Mouse (Mus musculus): Measurements from ENCODE around the gene Olfr1342. TPM values are rescaled to one million over a fixed set of nuclear protein-coding genes. Genes with fewer than 3 reads are reported as not detected.

Gene Olfr1342
- polyA plus RNA-seq, 1 experiment = not detected

DNA sequence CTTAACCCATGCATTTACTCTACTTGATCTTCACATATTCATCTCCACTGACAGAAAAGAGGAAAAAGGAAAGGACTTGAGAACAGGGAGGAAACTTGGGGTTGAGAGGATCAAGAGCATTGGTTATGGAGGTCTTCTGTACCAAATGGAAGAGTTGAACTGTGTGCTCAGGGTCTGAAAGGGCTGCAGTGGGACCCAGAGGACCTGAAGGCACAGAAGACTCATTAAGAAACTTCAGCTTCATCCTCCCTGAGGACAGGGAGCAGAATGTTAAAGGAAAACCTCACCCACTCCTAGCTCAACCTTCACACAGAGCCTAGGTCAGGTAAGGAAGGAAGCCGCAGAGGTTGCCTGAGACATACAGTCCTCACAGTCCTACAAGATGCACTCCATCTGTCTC, 39.3 kb upstream of the Olfr1342 start, which contains the start of gene Olfr1339:
Gene Olfr1339, plus strand, starts transcription at position 301 of the 400 bp plus-strand sequence.
- TF ChIP-seq TCF12 (IDR thresholded peaks at IDR 0.05; ENCODE audit: insufficient read depth, poor library complexity, severe bottlenecking) (no peak), USF1 (IDR thresholded peaks at IDR 0.05; ENCODE audit: low read depth) (no peak), MYOG (IDR thresholded peaks at IDR 0.05; ENCODE audit: control insufficient read depth in 1 of 3, insufficient read depth in 1 of 3, insufficient read length in 2 of 3, low read depth in 2 of 3) (no peak), POLR2AphosphoS2 (IDR thresholded peaks at IDR 0.05; ENCODE audit: insufficient read length, low read depth) (no peak), REST (IDR thresholded peaks at IDR 0.05; ENCODE audit: insufficient read depth, insufficient read length) (no peak), E2F4 (IDR thresholded peaks at IDR 0.05; ENCODE audit: insufficient read depth) (no peak), MYOD1 (IDR thresholded peaks at IDR 0.05; ENCODE audit: control insufficient read depth in 1 of 3, insufficient read length in 2 of 3, low read depth in 2 of 3) (no peak), POLR2A (IDR thresholded peaks at IDR 0.05; ENCODE audit: insufficient read length, low read depth) (no peak), TCF3 (IDR thresholded peaks at IDR 0.05; ENCODE audit: insufficient read length, low read depth) (no peak), MAX (IDR thresholded peaks at IDR 0.05; ENCODE audit: low read depth) (no peak), CEBPB (IDR thresholded peaks at IDR 0.05; ENCODE audit: insufficient read depth, poor library complexity, severe bottlenecking) (no peak)
- H3K27me3 ChIP-seq (ENCODE audit: control insufficient read depth, insufficient read depth, insufficient read length) = no peaks in the 10 kb centered on the region
- no peak within 1 kb of the TSS for H3ac ChIP-seq (ENCODE audit: control insufficient read depth, insufficient read length)
- no peaks in the 10 kb centered on the region for H3K79me2 ChIP-seq (ENCODE audit: control insufficient read depth, insufficient read depth)
- no peaks in the 10 kb centered on the region for H3K36me3 ChIP-seq (ENCODE audit: control insufficient read depth, insufficient read depth)
- no peak within 1 kb of the TSS for H3K4me3 ChIP-seq
- no peak within 1 kb of the TSS for H3K4me2 ChIP-seq (ENCODE audit: low read depth)

DNA sequence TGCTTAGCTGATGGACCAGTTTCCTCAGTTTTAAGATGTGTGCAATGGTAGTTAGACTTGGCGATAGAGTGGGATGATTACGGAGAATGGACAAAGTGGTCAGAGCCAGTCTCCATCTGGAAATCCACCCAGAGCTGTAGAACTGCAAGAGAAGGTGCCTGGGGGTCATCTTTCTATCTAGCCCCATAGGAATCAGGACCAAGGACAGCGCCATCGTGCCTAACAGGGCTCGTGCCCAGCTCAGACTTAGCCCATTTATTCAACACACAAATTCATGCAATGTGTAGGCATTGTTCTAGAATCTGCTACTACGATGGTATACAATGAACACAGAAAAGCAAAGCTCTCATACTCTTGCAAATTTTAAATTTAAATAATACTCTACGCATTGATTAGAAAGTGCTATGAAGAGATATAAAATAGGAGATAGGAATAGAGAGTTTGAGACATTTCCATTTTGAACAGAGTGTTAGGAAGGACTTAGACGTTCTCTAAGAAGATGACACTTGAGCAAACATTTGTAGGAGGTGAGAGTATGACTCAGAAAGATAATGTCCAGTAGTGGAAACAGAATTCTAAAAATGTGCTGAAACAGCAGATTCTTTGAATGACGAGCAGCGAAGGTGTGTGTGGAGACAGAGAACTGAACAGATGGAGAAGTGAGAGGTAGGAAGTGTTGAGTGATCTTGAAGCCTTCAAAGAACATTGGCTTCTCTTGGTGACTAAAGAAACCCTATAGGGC, 29.4 kb upstream of the Olfr1342 start:
- Histone ChIP-seq H3K27me3 (ENCODE audit: control insufficient read depth, insufficient read depth, insufficient read length) (no peaks in the 10 kb centered on the region), H3K4me2 (ENCODE audit: low read depth) (no peak overlapping the region), H3ac (ENCODE audit: control insufficient read depth, insufficient read length) (no peak overlapping the region), H3K36me3 (ENCODE audit: control insufficient read depth, insufficient read depth) (no peaks in the 10 kb centered on the region), H3K79me2 (ENCODE audit: control insufficient read depth, insufficient read depth) (no peaks in the 10 kb centered on the region), H3K4me3 (no peak overlapping the region)
- TF ChIP-seq REST (IDR thresholded peaks at IDR 0.05; ENCODE audit: insufficient read depth, insufficient read length) = peak; percentile 89
- no peak for TF ChIP-seq MAX (IDR thresholded peaks at IDR 0.05; ENCODE audit: low read depth)
- TF ChIP-seq MYOG (IDR thresholded peaks at IDR 0.05; ENCODE audit: control insufficient read depth in 1 of 3, insufficient read depth in 1 of 3, insufficient read length in 2 of 3, low read depth in 2 of 3) = no peak

DNA sequence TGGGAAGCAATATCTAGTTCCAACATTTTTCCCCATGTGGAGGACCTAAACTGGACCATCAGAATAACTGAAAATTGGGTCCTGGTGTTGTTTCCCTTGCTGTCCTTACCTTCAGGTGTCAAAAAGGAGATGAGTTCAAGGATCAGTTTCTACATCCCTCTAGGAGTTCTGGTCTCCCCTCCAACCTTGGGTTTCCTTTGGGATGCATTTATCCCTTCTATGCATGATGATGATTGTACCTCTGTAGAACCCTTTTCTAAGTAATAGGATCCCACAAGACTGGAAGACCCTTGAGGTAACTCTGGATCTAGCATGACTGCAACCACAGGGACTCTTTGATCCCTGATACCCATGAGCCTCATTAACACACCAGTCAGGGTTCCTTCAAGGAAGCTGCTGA, 27.3 kb upstream of the Olfr1342 start, which contains the start of gene Olfr1340:
Gene Olfr1340, plus strand, starts transcription at position 301 of the 400 bp plus-strand sequence.
- H3K27me3 ChIP-seq (ENCODE audit: control insufficient read depth, insufficient read depth, insufficient read length) = no peaks in the 10 kb centered on the region
- no peak within 1 kb of the TSS for H3ac ChIP-seq (ENCODE audit: control insufficient read depth, insufficient read length)
- no peak for TF ChIP-seq REST (IDR thresholded peaks at IDR 0.05; ENCODE audit: insufficient read depth, insufficient read length)
- no peak for TF ChIP-seq TCF12 (IDR thresholded peaks at IDR 0.05; ENCODE audit: insufficient read depth, poor library complexity, severe bottlenecking)
- TF ChIP-seq USF1 (IDR thresholded peaks at IDR 0.05; ENCODE audit: low read depth) = no peak
- H3K36me3 ChIP-seq (ENCODE audit: control insufficient read depth, insufficient read depth) = no peaks in the 10 kb centered on the region
- no peak within 1 kb of the TSS for H3K4me3 ChIP-seq
- H3K79me2 ChIP-seq (ENCODE audit: control insufficient read depth, insufficient read depth) = no peaks in the 10 kb centered on the region
- no peak within 1 kb of the TSS for H3K4me2 ChIP-seq (ENCODE audit: low read depth)

DNA sequence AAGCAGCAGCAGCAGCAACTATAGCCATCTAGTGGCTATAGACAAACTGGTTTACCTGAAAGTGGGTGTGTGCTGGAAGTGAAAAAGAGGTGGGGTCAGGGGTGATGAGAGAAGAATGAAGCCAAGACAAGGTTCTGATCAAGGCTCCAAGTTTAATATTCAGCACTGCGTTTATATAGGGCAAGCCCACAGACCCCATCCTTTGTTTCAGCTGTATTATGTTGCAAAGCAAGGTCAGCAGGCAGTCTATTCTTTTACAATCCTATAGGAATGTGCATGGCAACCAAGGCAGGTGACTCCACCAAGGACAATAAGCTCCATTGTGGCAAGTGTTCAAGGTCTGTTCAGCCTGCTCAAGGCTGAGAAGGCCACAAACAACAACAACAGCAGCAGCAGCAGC, 19.1 kb upstream of the Olfr1342 start:
- Histone ChIP-seq H3K27me3 (ENCODE audit: control insufficient read depth, insufficient read depth, insufficient read length) (no peaks in the 10 kb centered on the region), H3K4me3 (no peak overlapping the region), H3K79me2 (ENCODE audit: control insufficient read depth, insufficient read depth) (no peaks in the 10 kb centered on the region), H3K36me3 (ENCODE audit: control insufficient read depth, insufficient read depth) (no peaks in the 10 kb centered on the region), H3ac (ENCODE audit: control insufficient read depth, insufficient read length) (no peak overlapping the region), H3K4me2 (ENCODE audit: low read depth) (no peak overlapping the region)
- TF ChIP-seq CEBPB (IDR thresholded peaks at IDR 0.05; ENCODE audit: insufficient read depth, poor library complexity, severe bottlenecking) (no peak), MAX (IDR thresholded peaks at IDR 0.05; ENCODE audit: low read depth) (no peak), MYOG (IDR thresholded peaks at IDR 0.05; ENCODE audit: control insufficient read depth in 1 of 3, insufficient read depth in 1 of 3, insufficient read length in 2 of 3, low read depth in 2 of 3) (no peak), USF1 (IDR thresholded peaks at IDR 0.05; ENCODE audit: low read depth) (no peak), MYOD1 (IDR thresholded peaks at IDR 0.05; ENCODE audit: control insufficient read depth in 1 of 3, insufficient read length in 2 of 3, low read depth in 2 of 3) (no peak), SRF (IDR thresholded peaks at IDR 0.05; ENCODE audit: control insufficient read depth, insufficient read length, low read depth) (no peak), REST (IDR thresholded peaks at IDR 0.05; ENCODE audit: insufficient read depth, insufficient read length) (no peak), E2F4 (IDR thresholded peaks at IDR 0.05; ENCODE audit: insufficient read depth) (no peak), TCF12 (IDR thresholded peaks at IDR 0.05; ENCODE audit: insufficient read depth, poor library complexity, severe bottlenecking) (no peak), POLR2AphosphoS2 (IDR thresholded peaks at IDR 0.05; ENCODE audit: insufficient read length, low read depth) (no peak), TCF3 (IDR thresholded peaks at IDR 0.05; ENCODE audit: insufficient read length, low read depth) (no peak), POLR2A (IDR thresholded peaks at IDR 0.05; ENCODE audit: insufficient read length, low read depth) (no peak)

DNA sequence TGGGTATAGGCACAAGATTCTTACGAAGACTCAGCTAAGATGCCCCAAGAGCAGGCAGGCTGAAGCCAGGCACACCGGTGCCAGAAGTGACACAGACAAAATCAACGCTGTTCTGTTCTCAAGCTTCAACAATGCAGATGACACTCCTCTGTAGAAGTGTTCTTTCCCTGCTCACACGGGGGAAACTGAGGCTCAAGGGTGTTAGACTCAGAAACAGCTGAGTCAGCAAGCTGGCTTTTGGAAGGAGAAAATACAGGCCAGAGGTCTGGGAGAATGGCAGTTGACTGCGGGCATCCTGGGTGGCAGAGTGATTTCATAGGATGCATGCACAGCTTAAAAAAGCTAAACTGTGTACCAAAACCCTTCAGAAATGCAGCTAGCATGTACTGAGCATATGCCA, 15.5 kb upstream of the Olfr1342 start:
- TF ChIP-seq CEBPB (IDR thresholded peaks at IDR 0.05; ENCODE audit: insufficient read depth, poor library complexity, severe bottlenecking) (no peak), REST (IDR thresholded peaks at IDR 0.05; ENCODE audit: insufficient read depth, insufficient read length) (no peak), POLR2AphosphoS2 (IDR thresholded peaks at IDR 0.05; ENCODE audit: insufficient read length, low read depth) (no peak)
- no peaks in the 10 kb centered on the region for H3K79me2 ChIP-seq (ENCODE audit: control insufficient read depth, insufficient read depth)

More for the DNA sequence above, 15.5 kb upstream of the Olfr1342 start:
- no peak overlapping the region for H3K4me2 ChIP-seq (ENCODE audit: low read depth)
- H3ac ChIP-seq (ENCODE audit: control insufficient read depth, insufficient read length) = no peak overlapping the region
- H3K4me3 ChIP-seq = no peak overlapping the region
- H3K27me3 ChIP-seq (ENCODE audit: control insufficient read depth, insufficient read depth, insufficient read length) = no peaks in the 10 kb centered on the region
- H3K36me3 ChIP-seq (ENCODE audit: control insufficient read depth, insufficient read depth) = no peaks in the 10 kb centered on the region

Measured in myocyte (in vitro differentiated cells).